Mouse (Mus musculus): ENCODE results near the gene Gm20828. TPM values are rescaled to one million over a fixed set of nuclear protein-coding genes. Genes with fewer than 3 reads are reported as not detected.
"Not testable (repeated sequence)": the region's sequence is repeated elsewhere in the genome, so short reads cannot be mapped to it uniquely, and the experiment has no call there.

Gene Gm20828
- polyA plus RNA-seq (2012; rRNA removed) (not detected in 2 replicates), polyA plus RNA-seq (2014; fragmentation: Nextera tagmentation; extraction: Ambion mirVana) (not detected in 2 replicates)

- H3K9ac ChIP-seq (ENCODE audit: low read depth, low read length, severe bottlenecking); H3K27me3 ChIP-seq (ENCODE audit: control insufficient read depth, insufficient read depth, low read length); ATAC-seq (ENCODE audit: low FRiP score, low read depth); H3K4me1 ChIP-seq (ENCODE audit: control insufficient read depth, insufficient read depth, low read length); H3K36me3 ChIP-seq (ENCODE audit: control insufficient read depth, insufficient read depth, low read length); H3K4me2 ChIP-seq (replicated peaks; ENCODE audit: low read depth, low read length, severe bottlenecking); DNase-seq (ENCODE audit: low spot score); H3K9me3 ChIP-seq (ENCODE audit: control insufficient read depth, low read length); H3K4me3 ChIP-seq (replicated peaks; ENCODE audit: low read length); H3K27ac ChIP-seq (replicated peaks; ENCODE audit: low read depth, low read length): not testable (repeated sequence)
- WGBS: no CpG with 5 or more reads among the region's 3 CpGs
These were observed at the start of gene Gm20828 for GRCm38 (mm10) chrY:11199274-11199673. TSS of gene Gm20828 (minus strand) at chrY:11199374.
